In genomic region chr19:40368517-40368916, GRCm38 (mm10) we compare ENCODE assay signal across 17 mouse cellular contexts.
A peak's percentile ranks its signal among the peaks of the same experiment; 100 is the strongest.
DNase-seq lines count a peak whose midpoint lies in the region; ATAC-seq lines count a peak whose summit lies in the region.
"Had no signal": no experiment of that assay in that cellular context is flagged by ENCODE, and none has a peak within 500 bp of the region (broad histone marks: within the 10 kb centered on the region; RNA-seq: fewer than 3 reads in every experiment).

No protein-coding gene starts in this region.

- no peaks in the 10 kb centered on the region for H3K9me3 ChIP-seq in heart, embryonic 15.5 days (replicated peaks)
- no peaks in the 10 kb centered on the region for H3K9me3 ChIP-seq in hindbrain, embryonic 16.5 days (ENCODE audit: control insufficient read depth, low read length)
- H3K9me3 ChIP-seq: embryonic facial prominence, embryonic 15.5 days; limb, embryonic 15.5 days had no signal

- peaks cover 68% of the 10 kb centered on the region for H3K4me1 ChIP-seq in heart, embryonic 15.5 days (replicated peaks)
- peaks cover 12% of the 10 kb centered on the region for H3K4me1 ChIP-seq in hindbrain, embryonic 16.5 days (ENCODE audit: control insufficient read depth, insufficient read depth, low read depth, low read length)

- WGBS in heart, embryonic 15.5 days = 52% methylated on average over 2 of the region's 2 CpGs
- WGBS in hindbrain, embryonic 16.5 days = 84% methylated on average over 2 of the region's 2 CpGs

- H3K9ac ChIP-seq in heart, embryonic 15.5 days = no peak overlapping the region
- no peak overlapping the region for H3K9ac ChIP-seq in hindbrain, embryonic 16.5 days (ENCODE audit: low read depth, low read length)
- H3K9ac ChIP-seq: embryonic facial prominence, embryonic 15.5 days; hindbrain, embryonic 14.5 days; limb, embryonic 15.5 days had no signal

- no peak overlapping the region for H3K4me2 ChIP-seq in heart, embryonic 15.5 days
- H3K4me2 ChIP-seq in hindbrain, embryonic 16.5 days (ENCODE audit: low read length) = no peak overlapping the region
- H3K4me2 ChIP-seq: embryonic facial prominence, embryonic 15.5 days; hindbrain, embryonic 14.5 days; limb, embryonic 15.5 days; midbrain, embryonic 11.5 days had no signal

- ATAC-seq in heart, embryonic 15.5 days (replicated peaks; ENCODE audit: insufficient number of reproducible peaks, insufficient read depth, low FRiP score, low read depth) = peak; percentile 78
- ATAC-seq in hindbrain, embryonic 16.5 days = no peak

- peak overlapping the region; percentile 91 for H3K27ac ChIP-seq in heart, embryonic 15.5 days
- H3K27ac ChIP-seq in hindbrain, embryonic 16.5 days (ENCODE audit: low read depth, low read length) = no peak overlapping the region
- H3K27ac ChIP-seq: embryonic facial prominence, embryonic 15.5 days; hindbrain, embryonic 14.5 days; limb, embryonic 15.5 days had no signal

- peaks cover 22% of the 10 kb centered on the region for H3K36me3 ChIP-seq in heart, embryonic 15.5 days
- peaks cover 20% of the 10 kb centered on the region for H3K36me3 ChIP-seq in hindbrain, embryonic 16.5 days (ENCODE audit: control insufficient read depth, insufficient read depth, low read length)

- DNase-seq in heart, adult 11 months = peak; percentile 99
- no peak for DNase-seq in heart, postnatal 36 days
- DNase-seq in heart, adult 18-20 months = peak; percentile 67 to 85
- DNase-seq in lung, postnatal 36 days = peak; percentile 58
- DNase-seq in spleen, postnatal 4 days (ENCODE audit: low spot score in 2 of 2) = no peak
- DNase-seq in urinary bladder, postnatal 36 days (ENCODE audit: low spot score in 2 of 2) = no peak
- DNase-seq: adrenal gland, adult 8-10 months; cerebellum, adult 8-10 months; kidney, adult 11 months; kidney, postnatal 14 days; right cerebral cortex, postnatal 25 days had no signal

- no peak overlapping the region for H3K4me3 ChIP-seq in heart, embryonic 15.5 days
- no peak overlapping the region for H3K4me3 ChIP-seq in hindbrain, embryonic 16.5 days (ENCODE audit: low read length)
- H3K4me3 ChIP-seq: embryonic facial prominence, embryonic 15.5 days; limb, embryonic 15.5 days had no signal

- intact Hi-C loops in heart, postnatal 36 days (cut with DNase I) = no loop called here

- no peaks in the 10 kb centered on the region for H3K27me3 ChIP-seq in heart, embryonic 15.5 days
- no peaks in the 10 kb centered on the region for H3K27me3 ChIP-seq in hindbrain, embryonic 16.5 days (replicated peaks; ENCODE audit: control insufficient read depth, insufficient read depth, low read length)
- H3K27me3 ChIP-seq: embryonic facial prominence, embryonic 15.5 days; limb, embryonic 15.5 days had no signal

Comparison
In these comparisons a context has a peak if more than half of its experiments do, and no peak if none do; other contexts are left out.
1. DNase-seq: peak in heart, adult 11 months (single experiment), heart, adult 18-20 months (2 of 2) and lung, postnatal 36 days (single experiment); none in heart, postnatal 36 days (0 of 2), spleen, postnatal 4 days (0 of 2) and urinary bladder, postnatal 36 days (0 of 2).